Mouse (Mus musculus) limb, embryonic 14.5 days (tissue): ENCODE results near the gene Adora2a. TPM values are rescaled to one million over a fixed set of nuclear protein-coding genes. Genes with fewer than 3 reads are reported as not detected.
"Not testable (repeated sequence)": the region's sequence is repeated elsewhere in the genome, so short reads cannot be mapped to it uniquely, and the experiment has no call there.

ENCODE experiments used
- ATAC-seq: fragments of 200-750 bp; cut with Nextera tagmentation; 2 replicates; pipeline ENCODE4 v1.8.0; 2017; ENCODE audit warnings: low read depth, moderate number of reproducible peaks, moderate TSS enrichment; ENCODE audit not compliant: low FRiP score
- DNase-seq: peaks from one replicate; pipeline ENCODE4 v3.0.0-alpha.2; 2015; ENCODE audit warnings: low spot score
- H3K27ac ChIP-seq: fragments of 300-500 bp; sonication (generic); replicated peaks from 2 replicates; pipeline ENCODE4 v1.5.1; 2014; ENCODE audit warnings: low read depth, mild to moderate bottlenecking, low read length, moderate library complexity, mixed read lengths
- H3K27me3 ChIP-seq: fragments of 300-500 bp; sonication (generic); 2 replicates; pipeline ENCODE4 v1.6.1; 2014; ENCODE audit warnings: low read length, mixed read lengths; ENCODE audit not compliant: control insufficient read depth, insufficient read depth
- H3K36me3 ChIP-seq: fragments of 300-500 bp; sonication (generic); 2 replicates; pipeline ENCODE4 v1.6.1; 2014; ENCODE audit warnings: mild to moderate bottlenecking, low read length, moderate library complexity, mixed read lengths; ENCODE audit not compliant: control insufficient read depth, insufficient read depth
- H3K4me1 ChIP-seq: fragments of 300-500 bp; sonication (generic); 2 replicates; pipeline ENCODE4 v1.6.1; 2014; ENCODE audit warnings: antibody characterized with exemption, low read length, mixed read lengths; ENCODE audit not compliant: control insufficient read depth, insufficient read depth
- H3K4me2 ChIP-seq: fragments of 300-500 bp; sonication (generic); replicated peaks from 2 replicates; pipeline ENCODE4 v1.6.1; 2014; ENCODE audit warnings: low read depth, mild to moderate bottlenecking, low read length, moderate library complexity; ENCODE audit not compliant: severe bottlenecking
- H3K4me3 ChIP-seq: fragments of 300-500 bp; sonication (generic); replicated peaks from 2 replicates; pipeline ENCODE4 v1.5.1; 2014; ENCODE audit warnings: low read length
- H3K9ac ChIP-seq: fragments of 300-500 bp; sonication (generic); 2 replicates; pipeline ENCODE4 v1.6.1; 2014; ENCODE audit warnings: mild to moderate bottlenecking, low read depth, low read length, moderate library complexity; ENCODE audit not compliant: severe bottlenecking
- H3K9me3 ChIP-seq: fragments of 300-500 bp; sonication (generic); 2 replicates; pipeline ENCODE4 v1.6.1; 2016; ENCODE audit warnings: low read length; ENCODE audit not compliant: control insufficient read depth
- POLR2A ChIP-seq: fragments of 200-500 bp; IDR thresholded peaks from 2 replicates; pipeline ENCODE4 v1.8.0; 2012; ENCODE audit warnings: inconsistent platforms, mild to moderate bottlenecking, moderate library complexity, borderline replicate concordance; ENCODE audit not compliant: insufficient read depth, insufficient read length; ENCODE audit errors: extremely low read depth
- WGBS: fragments of 180-500 bp; shearing (Covaris S2); extraction: QIAGEN DNeasy Blood & Tissue Kit; methylation state at CpG from one replicate; pipeline ENCODE4 v1.1.7; 2014; 5-methylcytosine and 5-hydroxymethylcytosine counted together
- polyA plus RNA-seq, 2 experiments: library from polyadenylated mRNA; depleted of rRNA in 1 of 2; stranded (reverse) in 1 of 2; unstranded in 1 of 2; fragments of >200 nt; fragmentation: Nextera tagmentation in 1 of 2; extraction: Ambion mirVana in 1 of 2; gene quantifications; 2 replicates each; pipeline versions ENCODE4 v1.2.1 to v1.2.3; 2012 to 2014

The Adora2a gene
- polyA plus RNA-seq, 2 experiments: 4.2 to 4.7 TPM

DNA sequence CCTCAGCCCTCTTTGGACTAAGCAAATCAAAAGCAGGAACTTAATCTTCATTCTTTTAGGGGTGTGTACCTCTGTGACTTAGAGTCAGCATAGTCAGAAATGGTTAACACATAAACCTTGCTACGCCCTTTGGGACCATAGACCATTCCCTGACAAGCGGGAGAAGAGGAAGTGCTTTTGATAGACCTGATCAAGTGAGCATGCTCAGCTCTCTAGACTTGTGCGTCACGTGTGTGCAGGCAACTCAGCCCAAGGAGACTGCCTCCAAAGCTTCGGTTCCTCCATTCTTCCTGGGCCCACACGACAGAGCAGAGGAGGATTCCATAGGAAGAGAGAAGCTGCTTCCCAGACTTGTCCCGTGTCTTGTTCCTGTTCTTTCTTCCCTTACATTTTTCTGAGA lies 28.1 kb upstream of the Adora2a start:
- TF ChIP-seq POLR2A: no peak
- H3K9ac ChIP-seq: no peak overlapping the region
- DNase-seq (no peak), ATAC-seq (no peak)
- H3K4me1 ChIP-seq: no peaks in the 10 kb centered on the region
- no peaks in the 10 kb centered on the region for H3K9me3 ChIP-seq
- no peak overlapping the region for H3K4me3 ChIP-seq
- no peak overlapping the region for H3K4me2 ChIP-seq
- H3K27ac ChIP-seq: no peak overlapping the region
- 92% methylated on average over 7 of the region's 7 CpGs for WGBS
- H3K36me3 ChIP-seq: peaks cover 30% of the 10 kb centered on the region
- H3K27me3 ChIP-seq: no peaks in the 10 kb centered on the region

DNA sequence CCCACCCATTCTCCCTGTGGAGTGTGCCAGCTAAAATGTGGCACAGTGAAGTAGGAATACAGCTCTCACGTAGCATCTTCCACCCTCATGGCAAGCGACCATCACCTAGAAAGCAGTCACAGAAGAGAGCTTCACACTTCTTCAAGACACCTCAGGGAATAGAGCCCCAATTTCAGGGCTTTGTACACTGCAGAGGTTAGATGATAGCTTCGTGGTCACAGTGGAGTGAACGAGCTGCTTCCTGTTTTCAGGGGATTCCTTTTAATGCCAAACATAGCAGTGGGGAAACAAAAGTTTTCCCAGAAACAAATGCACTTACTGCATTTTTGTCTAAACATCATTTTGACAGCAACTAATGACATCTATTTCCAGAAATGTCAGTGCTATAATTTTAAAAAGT lies 27.3 kb upstream of the Adora2a start:
- TF ChIP-seq POLR2A: no peak
- 57% methylated on average over 4 of the region's 4 CpGs for WGBS
- Histone ChIP-seq H3K4me2 (no peak overlapping the region), H3K4me1 (no peaks in the 10 kb centered on the region), H3K36me3 (peaks cover 30% of the 10 kb centered on the region), H3K9ac (no peak overlapping the region), H3K27me3 (no peaks in the 10 kb centered on the region), H3K27ac (no peak overlapping the region), H3K4me3 (no peak overlapping the region), H3K9me3 (no peaks in the 10 kb centered on the region)
- ATAC-seq (no peak), DNase-seq (no peak)

DNA sequence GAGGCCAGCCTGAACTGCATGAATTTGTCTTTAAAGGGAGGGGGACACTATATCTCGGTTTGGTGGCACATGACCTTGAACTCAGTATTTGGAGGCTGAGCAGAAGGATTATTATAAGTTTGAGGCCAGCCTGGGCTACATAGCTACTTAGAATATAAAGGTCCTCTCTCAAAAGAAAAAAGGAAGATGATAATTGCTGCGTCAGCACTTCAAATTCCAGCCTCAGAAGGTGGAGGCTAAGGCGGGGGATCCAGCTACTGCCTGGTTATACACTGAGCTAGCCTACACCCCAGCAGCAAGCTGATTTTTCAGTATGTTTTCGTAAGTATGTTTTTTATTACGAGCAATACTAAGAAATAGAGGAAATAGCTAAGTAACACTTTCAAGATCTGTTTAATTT lies 26.0 kb upstream of the Adora2a start:
- TF ChIP-seq POLR2A: no peak
- DNase-seq (no peak), ATAC-seq (no peak)
- Histone ChIP-seq H3K4me3 (no peak overlapping the region), H3K4me1 (no peaks in the 10 kb centered on the region), H3K27ac (no peak overlapping the region), H3K27me3 (no peaks in the 10 kb centered on the region), H3K4me2 (no peak overlapping the region), H3K9ac (no peak overlapping the region), H3K36me3 (peaks cover 26% of the 10 kb centered on the region; the same call in 1 of the 2 replicates), H3K9me3 (no peaks in the 10 kb centered on the region)
- WGBS: 87% methylated on average over 5 of the region's 5 CpGs

DNA sequence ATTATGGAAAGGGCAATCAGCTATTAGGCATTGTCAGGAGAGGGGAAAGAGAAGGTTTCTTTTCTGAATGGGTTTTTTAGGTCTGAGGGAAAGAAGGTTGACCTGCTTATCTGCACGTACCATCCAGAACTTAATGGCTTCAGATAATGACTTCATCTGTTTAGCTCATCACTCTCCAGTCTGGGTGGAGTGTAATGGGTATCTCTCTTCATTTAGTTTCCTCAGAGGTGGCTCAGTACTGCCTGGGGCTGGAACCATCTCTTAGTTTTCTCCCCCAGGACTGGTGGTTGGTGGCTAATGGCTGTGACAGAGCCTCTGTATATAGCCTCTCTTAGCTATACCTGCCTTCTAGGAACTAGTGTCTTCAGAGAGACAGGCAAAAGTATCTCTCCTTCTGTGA lies 25.3 kb upstream of the Adora2a start:
- no peak overlapping the region for H3K4me3 ChIP-seq
- H3K9ac ChIP-seq: no peak overlapping the region
- peaks cover 32% of the 10 kb centered on the region for H3K36me3 ChIP-seq
- H3K27ac ChIP-seq: no peak overlapping the region
- no peak for DNase-seq
- no peak overlapping the region for H3K4me2 ChIP-seq
- no peak for TF ChIP-seq POLR2A
- no peaks in the 10 kb centered on the region for H3K9me3 ChIP-seq
- H3K4me1 ChIP-seq: no peaks in the 10 kb centered on the region
- WGBS: 79% methylated on average over 1 of the region's 1 CpGs
- ATAC-seq: no peak
- no peaks in the 10 kb centered on the region for H3K27me3 ChIP-seq

DNA sequence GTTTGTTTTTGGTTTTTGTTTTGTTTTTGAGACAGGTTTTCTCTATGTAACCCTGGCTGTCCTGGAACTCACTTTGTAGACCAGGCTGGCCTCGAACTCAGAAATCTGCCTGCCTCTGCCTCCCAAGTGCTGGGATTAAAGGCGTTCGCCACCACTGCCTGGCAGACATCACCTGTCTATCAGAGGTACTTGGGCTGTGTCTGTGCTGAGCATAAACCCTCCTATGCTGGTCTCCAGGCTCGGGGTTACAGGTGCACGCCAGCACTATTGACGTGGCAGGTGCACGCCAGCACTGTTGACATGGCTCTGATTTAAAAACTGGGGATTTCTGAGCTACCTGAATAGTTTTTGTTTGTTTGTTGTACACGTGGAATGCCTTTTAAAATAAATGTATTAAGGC lies 24.5 kb upstream of the Adora2a start:
- not testable (repeated sequence) for DNase-seq
- H3K36me3 ChIP-seq: peaks cover 36% of the 10 kb centered on the region

DNA sequence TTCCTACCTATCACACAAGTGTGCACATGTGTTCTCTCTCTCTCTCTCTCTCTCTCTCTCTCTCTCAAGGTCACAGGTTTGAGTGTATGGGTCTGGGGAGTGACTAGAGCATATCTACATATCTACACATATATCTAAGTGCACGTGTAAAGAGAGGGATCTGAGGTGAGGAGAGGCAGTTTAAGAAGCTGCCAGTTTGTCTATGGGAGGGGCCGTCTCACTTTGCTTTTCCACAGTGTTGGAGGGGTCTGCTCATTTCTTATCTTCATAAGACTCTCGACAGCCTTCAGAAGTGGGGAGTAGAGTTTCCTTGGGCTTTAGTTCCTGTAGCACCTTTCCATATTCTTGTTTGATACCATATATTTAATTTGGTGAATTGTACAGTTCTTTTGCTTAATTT lies 23.4 kb upstream of the Adora2a start:
- H3K27me3 ChIP-seq: no peaks in the 10 kb centered on the region

More for the DNA sequence above, 24.5 kb upstream of the Adora2a start:
- not testable (repeated sequence) for H3K4me3 ChIP-seq, H3K27me3 ChIP-seq, H3K9ac ChIP-seq, H3K27ac ChIP-seq, H3K4me1 ChIP-seq, H3K9me3 ChIP-seq, H3K4me2 ChIP-seq, ATAC-seq
- 90% methylated on average over 8 of the region's 8 CpGs for WGBS

More for the DNA sequence above, 23.4 kb upstream of the Adora2a start:
- Histone ChIP-seq H3K4me1 (no peaks in the 10 kb centered on the region), H3K4me3 (no peak overlapping the region), H3K27ac (no peak overlapping the region), H3K36me3 (peaks cover 32% of the 10 kb centered on the region), H3K4me2 (no peak overlapping the region), H3K9me3 (no peaks in the 10 kb centered on the region), H3K9ac (no peak overlapping the region)
- ATAC-seq: no peak
- DNase-seq: no peak
- 90% methylated on average over 3 of the region's 3 CpGs for WGBS
- no peak for TF ChIP-seq POLR2A
